Mouse (Mus musculus) mouse embryonic stem cell (cell line): ENCODE measurements around the gene Car3.
"Not testable (repeated sequence)": the region's sequence is repeated elsewhere in the genome, so short reads cannot be mapped to it uniquely, and the experiment has no call there.

Experiments used
- in situ Hi-C, 2 experiments: fragments of 300-500 bp; cut with MboI; formaldehyde crosslinking; loops; 1 replicate in 1 of 2; 3 replicates in 1 of 2; pipeline ENCODE4 v1.14.3; 2019 to 2020; ENCODE audit warnings: low sequenced_read_pairs in 2 of 2, low pct_unique_long_range_greater_than_20kb in 1 of 2, mixed read lengths in 1 of 2; ENCODE audit not compliant: unreplicated experiment in 1 of 2

The Car3 gene

GRCm38 (mm10) chr3:14863022-14863711 lies at the start of gene Car3:
TSS of gene Car3 (plus strand) at chr3:14863512.
- in situ Hi-C loops, result loop anchor here in 1 of 2 experiments (10.0 kb wide), 1 partner anchor 188 kb away; no protein-coding TSS in a partner anchor

GRCm38 (mm10) chr3:14815396-14815795 lies 47.9 kb upstream of the Car3 start:
- in situ Hi-C loops, result not testable (repeated sequence)

GRCm38 (mm10) chr3:14819844-14820504 lies 43.3 kb upstream of the Car3 start:
- in situ Hi-C loops, result no loop called here

GRCm38 (mm10) chr3:14828896-14829295 lies 34.4 kb upstream of the Car3 start:
- in situ Hi-C loops, result no loop called here

- in situ Hi-C loops, result no loop called here
These were observed 32.0 kb upstream of the Car3 start for GRCm38 (mm10) chr3:14831219-14831835.

GRCm38 (mm10) chr3:14832766-14833165 lies 30.5 kb upstream of the Car3 start:
- in situ Hi-C loops, result no loop called here

GRCm38 (mm10) chr3:14838936-14839335 lies 24.4 kb upstream of the Car3 start:
- in situ Hi-C loops, result no loop called here

- in situ Hi-C loops, result no loop called here
These were observed 23.7 kb upstream of the Car3 start for GRCm38 (mm10) chr3:14839466-14840118.

GRCm38 (mm10) chr3:14848587-14849254 lies 14.6 kb upstream of the Car3 start:
- in situ Hi-C loops, result no loop called here

- in situ Hi-C loops, result no loop called here
These were observed 9.3 kb upstream of the Car3 start for GRCm38 (mm10) chr3:14853966-14854365.

GRCm38 (mm10) chr3:14854446-14854845 lies 8.9 kb upstream of the Car3 start:
- in situ Hi-C loops, result no loop called here

- in situ Hi-C loops, result no loop called here
These were observed 5.4 kb upstream of the Car3 start for GRCm38 (mm10) chr3:14857874-14858273.

- in situ Hi-C loops, result loop anchor here in 1 of 2 experiments (10.0 kb wide), 1 partner anchor 185 kb away; no protein-coding TSS in a partner anchor
These were observed 3.0 kb upstream of the Car3 start for GRCm38 (mm10) chr3:14860291-14860690.

GRCm38 (mm10) chr3:14861165-14861564 lies 2.1 kb upstream of the Car3 start:
- in situ Hi-C loops, result loop anchor here in 1 of 2 experiments (10.0 kb wide), 1 partner anchor 186 kb away; no protein-coding TSS in a partner anchor

- in situ Hi-C loops, result loop anchor here in 1 of 2 experiments (10.0 kb wide), 1 partner anchor 187 kb away; no protein-coding TSS in a partner anchor
These were observed 1.5 kb upstream of the Car3 start for GRCm38 (mm10) chr3:14861787-14862186.

- in situ Hi-C loops, result loop anchor here in 1 of 2 experiments (10.0 kb wide), 1 partner anchor 188 kb away; no protein-coding TSS in a partner anchor
These were observed 674 bp upstream of the Car3 start for GRCm38 (mm10) chr3:14862654-14863021.

- in situ Hi-C loops, result loop anchor here in 1 of 2 experiments (10.0 kb wide), 1 partner anchor 189 kb away; no protein-coding TSS in a partner anchor
These were observed 610 bp downstream of the Car3 start for GRCm38 (mm10) chr3:14863922-14864321.

- in situ Hi-C loops, result loop anchor here in 1 of 2 experiments (10.0 kb wide), 1 partner anchor 191 kb away; no protein-coding TSS in a partner anchor
These were observed 2.6 kb downstream of the Car3 start for GRCm38 (mm10) chr3:14865941-14866340.
